Mouse (Mus musculus) heart, embryonic 16.5 days (tissue): ENCODE results near the gene Rps23. TPM values are rescaled to one million over a fixed set of nuclear protein-coding genes. Genes with fewer than 3 reads are reported as not detected.

Experiments used
- ATAC-seq: fragments of 200-750 bp; cut with Nextera tagmentation; replicated peaks from 2 replicates; pipeline ENCODE4 v1.8.0; 2017; ENCODE audit warnings: moderate number of reproducible peaks; ENCODE audit not compliant: insufficient read depth, low FRiP score; ENCODE audit errors: extremely low read depth
- H3K27ac ChIP-seq: fragments of 300-500 bp; sonication (generic); 2 replicates; pipeline ENCODE4 v1.5.1; 2014; ENCODE audit warnings: mild to moderate bottlenecking, low read length, control low read depth, moderate library complexity
- H3K27me3 ChIP-seq: fragments of 300-500 bp; sonication (generic); 2 replicates; pipeline ENCODE4 v1.6.1; 2014; ENCODE audit warnings: low read length, mixed read lengths; ENCODE audit not compliant: control insufficient read depth, insufficient read depth
- H3K36me3 ChIP-seq: fragments of 300-500 bp; sonication (generic); 2 replicates; pipeline ENCODE4 v1.6.1; 2014; ENCODE audit not compliant: control insufficient read depth, insufficient read depth
- H3K4me1 ChIP-seq: fragments of 300-500 bp; sonication (generic); 2 replicates; pipeline ENCODE4 v1.6.1; 2014; ENCODE audit warnings: low read length, mixed read lengths; ENCODE audit not compliant: control insufficient read depth, insufficient read depth
- H3K4me2 ChIP-seq: fragments of 300-500 bp; sonication (generic); 2 replicates; pipeline ENCODE4 v1.6.1; 2014; ENCODE audit warnings: low read depth, mild to moderate bottlenecking, control low read depth, low read length
- H3K4me3 ChIP-seq: fragments of 300-500 bp; sonication (generic); 2 replicates; pipeline ENCODE4 v1.5.1; 2014; ENCODE audit warnings: mild to moderate bottlenecking, control low read depth, low read length
- H3K9ac ChIP-seq: fragments of 300-500 bp; sonication (generic); 2 replicates; pipeline ENCODE4 v1.6.1; 2014; ENCODE audit warnings: low read length, control low read depth
- H3K9me3 ChIP-seq: fragments of 300-500 bp; sonication (generic); replicated peaks from 2 replicates; pipeline ENCODE4 v1.6.1; 2016; ENCODE audit warnings: low read length; ENCODE audit not compliant: control insufficient read depth
- WGBS: fragments of 180-500 bp; shearing (Covaris S2); extraction: QIAGEN DNeasy Blood & Tissue Kit; methylation state at CpG from one replicate; pipeline ENCODE4 v1.1.7; 2014; 5-methylcytosine and 5-hydroxymethylcytosine counted together
- polyA plus RNA-seq: library from polyadenylated mRNA; unstranded; fragments of >200 nt; fragmentation: Nextera tagmentation; extraction: Ambion mirVana; gene quantifications from 2 replicates; pipeline ENCODE4 v1.2.1, GENCODE M21; 2015

Gene Rps23
- 80.5 and 93.9 TPM in 2 replicates for polyA plus RNA-seq

GRCm38 (mm10) chr13:90922751-90923612, at the start of gene Rps23:
Rps23 (plus strand) TSS chr13:90922958.
- Histone ChIP-seq H3K36me3 (peaks cover 22% of the 10 kb centered on the region), H3K4me2 (peak within 1 kb of the TSS; percentile 80), H3K4me1 (peaks cover 5% of the 10 kb centered on the region), H3K4me3 (peak within 1 kb of the TSS; percentile 97), H3K27ac (peak within 1 kb of the TSS; percentile 86), H3K27me3 (no peaks in the 10 kb centered on the region), H3K9ac (peak within 1 kb of the TSS; percentile 97), H3K9me3 (no peaks in the 10 kb centered on the region)
- ATAC-seq = peak; percentile 98
- WGBS = under 1% methylated on average over 57 of the region's 57 CpGs

GRCm38 (mm10) chr13:90881727-90882429, 40.9 kb upstream of the Rps23 start:
- H3K4me1 ChIP-seq = peaks cover 14% of the 10 kb centered on the region
- no peaks in the 10 kb centered on the region for H3K36me3 ChIP-seq
- H3K4me2 ChIP-seq = no peak overlapping the region
- no peak overlapping the region for H3K9ac ChIP-seq
- no peak overlapping the region for H3K27ac ChIP-seq
- no peaks in the 10 kb centered on the region for H3K27me3 ChIP-seq
- no peak overlapping the region for H3K4me3 ChIP-seq
- 80% methylated on average over 1 of the region's 1 CpGs for WGBS
- ATAC-seq = no peak
- no peaks in the 10 kb centered on the region for H3K9me3 ChIP-seq

GRCm38 (mm10) chr13:90885856-90886532, 36.8 kb upstream of the Rps23 start:
- Histone ChIP-seq H3K9ac (peak overlapping the region; percentile 42), H3K27me3 (no peaks in the 10 kb centered on the region), H3K27ac (peak overlapping the region; percentile 78), H3K36me3 (no peaks in the 10 kb centered on the region), H3K4me1 (peaks cover 14% of the 10 kb centered on the region), H3K4me2 (peak overlapping the region; percentile 65), H3K9me3 (no peaks in the 10 kb centered on the region), H3K4me3 (peak overlapping the region; percentile 51)
- WGBS = 15% methylated on average over 13 of the region's 13 CpGs
- peak; percentile 91 for ATAC-seq

GRCm38 (mm10) chr13:90886568-90886983, 36.2 kb upstream of the Rps23 start:
- no peaks in the 10 kb centered on the region for H3K27me3 ChIP-seq
- H3K9me3 ChIP-seq = no peaks in the 10 kb centered on the region
- H3K36me3 ChIP-seq = no peaks in the 10 kb centered on the region
- H3K9ac ChIP-seq = peak overlapping the region; percentile 42
- ATAC-seq = peak; percentile 50
- H3K4me3 ChIP-seq = peak overlapping the region; percentile 51
- under 1% methylated on average over 18 of the region's 18 CpGs for WGBS
- H3K4me2 ChIP-seq = peak overlapping the region; percentile 65
- H3K27ac ChIP-seq = peak overlapping the region; percentile 78
- peaks cover 14% of the 10 kb centered on the region for H3K4me1 ChIP-seq

- WGBS = 79% methylated on average over 5 of the region's 5 CpGs
- no peaks in the 10 kb centered on the region for H3K36me3 ChIP-seq
- H3K27ac ChIP-seq = no peak overlapping the region
- H3K9ac ChIP-seq = no peak overlapping the region
- H3K4me3 ChIP-seq = no peak overlapping the region
- H3K9me3 ChIP-seq = no peaks in the 10 kb centered on the region
- H3K4me1 ChIP-seq = peaks cover 11% of the 10 kb centered on the region
- H3K27me3 ChIP-seq = no peaks in the 10 kb centered on the region
- ATAC-seq = no peak
- H3K4me2 ChIP-seq = no peak overlapping the region
Measured at GRCm38 (mm10) chr13:90890111-90890510, 32.6 kb upstream of the Rps23 start.

GRCm38 (mm10) chr13:90894819-90895218, 27.9 kb upstream of the Rps23 start:
- 83% methylated on average over 4 of the region's 4 CpGs for WGBS
- no peaks in the 10 kb centered on the region for H3K36me3 ChIP-seq

GRCm38 (mm10) chr13:90896098-90896497, 26.7 kb upstream of the Rps23 start:
- H3K4me3 ChIP-seq = no peak overlapping the region
- no peaks in the 10 kb centered on the region for H3K27me3 ChIP-seq
- no peak overlapping the region for H3K9ac ChIP-seq
- H3K27ac ChIP-seq = no peak overlapping the region
- H3K9me3 ChIP-seq = no peaks in the 10 kb centered on the region
- H3K36me3 ChIP-seq = no peaks in the 10 kb centered on the region
- ATAC-seq = no peak
- H3K4me1 ChIP-seq = no peaks in the 10 kb centered on the region
- no peak overlapping the region for H3K4me2 ChIP-seq
- 55% methylated on average over 2 of the region's 2 CpGs for WGBS

More at GRCm38 (mm10) chr13:90894819-90895218, 27.9 kb upstream of the Rps23 start:
- H3K9me3 ChIP-seq = no peaks in the 10 kb centered on the region
- H3K4me1 ChIP-seq = no peaks in the 10 kb centered on the region
- no peak overlapping the region for H3K9ac ChIP-seq
- H3K4me3 ChIP-seq = no peak overlapping the region
- no peak overlapping the region for H3K27ac ChIP-seq
- ATAC-seq = no peak
- H3K4me2 ChIP-seq = no peak overlapping the region
- no peaks in the 10 kb centered on the region for H3K27me3 ChIP-seq

- Histone ChIP-seq H3K4me2 (no peak overlapping the region), H3K27ac (no peak overlapping the region), H3K4me3 (no peak overlapping the region), H3K9ac (no peak overlapping the region), H3K36me3 (no peaks in the 10 kb centered on the region), H3K4me1 (no peaks in the 10 kb centered on the region), H3K27me3 (no peaks in the 10 kb centered on the region), H3K9me3 (no peaks in the 10 kb centered on the region)
- ATAC-seq = no peak
- WGBS = 91% methylated on average over 12 of the region's 12 CpGs
Measured at GRCm38 (mm10) chr13:90896821-90897220, 25.9 kb upstream of the Rps23 start.
